Mouse (Mus musculus) heart, adult 9 months (tissue): Measurements from ENCODE around the gene Lsamp.
A peak's percentile ranks its signal among the peaks of the same experiment; 100 is the strongest.

Experiments
- DNase-seq, 2 experiments: peaks; one replicate each; pipeline ENCODE4 v3.0.0; 2022; ENCODE audit warnings: low spot score in 2 of 2

The Lsamp gene

DNA sequence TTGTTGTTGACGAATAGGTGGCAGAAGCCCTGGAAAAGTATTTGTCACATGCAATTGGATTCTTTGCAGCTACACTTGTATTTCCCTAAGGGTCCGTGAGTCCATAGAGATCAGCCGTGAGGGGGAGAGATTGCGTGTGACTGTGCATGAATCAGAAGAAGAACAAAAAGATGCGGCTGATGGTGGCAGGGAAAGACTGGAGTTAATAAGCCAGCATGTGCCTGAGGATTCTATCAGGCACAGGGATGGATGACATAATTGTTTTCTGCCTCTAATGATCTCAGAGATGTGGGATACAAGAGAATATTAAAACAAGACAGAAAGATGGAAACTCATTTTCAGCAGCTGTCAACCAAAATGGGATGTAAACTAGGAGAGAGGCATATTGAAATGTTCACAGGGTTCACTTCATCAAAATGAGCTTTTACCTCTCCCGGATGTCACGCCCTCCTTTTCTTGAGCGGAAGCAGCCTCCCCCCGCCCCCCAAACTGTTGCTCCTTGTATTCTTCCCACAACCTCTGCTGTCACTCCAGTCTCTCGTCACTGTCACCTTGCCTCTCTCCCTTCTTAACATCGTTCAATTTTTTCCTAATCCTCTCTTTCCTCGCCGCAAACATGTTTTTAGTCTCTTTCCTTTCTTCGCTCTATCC lies 2205.4 kb downstream of the Lsamp start:
- peak in 1 of 2 experiments; percentile 5 for DNase-seq

DNA sequence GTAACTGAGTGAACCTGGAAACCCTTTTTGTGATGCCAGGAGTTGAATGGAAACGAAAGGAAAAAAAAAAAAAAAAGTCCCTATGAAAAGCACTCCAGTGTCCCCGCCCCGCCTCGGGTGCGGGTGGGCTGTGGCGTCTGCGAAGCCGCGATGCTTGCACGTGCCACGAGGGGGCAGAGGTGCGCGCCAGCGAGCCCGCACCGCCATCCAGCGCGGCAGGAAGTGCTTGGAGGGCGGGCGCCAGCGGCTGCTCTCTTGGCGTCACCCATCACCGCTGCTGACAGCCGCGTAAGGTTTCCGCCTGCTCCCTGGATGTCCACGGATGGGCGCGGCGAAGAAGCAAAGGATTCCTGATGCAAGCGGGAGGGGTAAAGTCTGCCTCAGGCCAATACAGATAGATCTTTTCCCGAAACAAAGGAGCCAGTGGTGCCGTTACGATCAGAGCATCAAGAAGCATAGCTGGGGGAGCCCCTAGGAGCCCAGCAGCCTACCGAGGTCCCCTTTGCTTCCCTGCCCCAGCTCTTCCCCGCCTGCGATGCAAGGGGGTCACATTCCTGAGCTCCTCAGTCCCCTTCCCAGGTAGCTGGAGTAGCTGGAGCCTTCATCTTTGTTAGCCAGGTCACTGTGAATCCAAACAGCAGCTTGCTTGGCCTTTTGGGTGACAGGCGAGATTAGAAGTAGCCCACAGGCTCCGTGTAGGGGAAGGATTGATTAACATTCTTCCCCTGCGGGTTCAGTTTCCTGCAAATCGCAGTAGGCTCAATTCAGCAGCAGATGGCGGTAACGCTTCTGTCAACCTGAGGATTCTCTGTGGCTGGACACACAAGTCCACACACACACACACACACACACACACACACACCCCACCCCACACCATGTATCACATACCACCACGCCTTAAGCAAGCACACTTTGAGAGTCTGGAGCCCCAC lies 2206.2 kb downstream of the Lsamp start:
- peak; percentile 85 to 87 for DNase-seq
